Mouse (Mus musculus) C2C12 (cell line): ENCODE measurements around the gene Drg1. TPM values are rescaled to one million over a fixed set of nuclear protein-coding genes. Genes with fewer than 3 reads are reported as not detected.

ENCODE experiments used
- H3K27me3 ChIP-seq: one replicate; pipeline ENCODE4 v1.6.1; 2011; ENCODE audit not compliant: control insufficient read depth, insufficient read depth, insufficient read length
- H3K36me3 ChIP-seq: one replicate; pipeline ENCODE4 v1.6.1; 2011; ENCODE audit not compliant: control insufficient read depth, insufficient read depth
- H3K4me3 ChIP-seq: one replicate; pipeline ENCODE4 v1.5.1; 2011; ENCODE audit warnings: mild to moderate bottlenecking, control low read depth; ENCODE audit not compliant: poor library complexity, insufficient read depth, severe bottlenecking
- H3K79me2 ChIP-seq: one replicate; pipeline ENCODE4 v1.6.1; 2011; ENCODE audit not compliant: control insufficient read depth, insufficient read depth
- H3K79me3 ChIP-seq: one replicate; pipeline ENCODE4 v1.6.1; 2011; ENCODE audit warnings: low read depth, control low read depth
- H3ac ChIP-seq: one replicate; pipeline ENCODE3; 2011; ENCODE audit warnings: low read depth; ENCODE audit not compliant: control insufficient read depth, insufficient read length
- CEBPB ChIP-seq: IDR thresholded peaks from one replicate; pipeline ENCODE4 v1.6.1; 2011; ENCODE audit warnings: low read depth, mild to moderate bottlenecking, control low read depth, moderate library complexity
- CTCF ChIP-seq: IDR thresholded peaks from one replicate; pipeline ENCODE4 v1.5.1; 2011; ENCODE audit not compliant: control insufficient read depth, insufficient read depth, insufficient read length
- FOSL1 ChIP-seq: IDR thresholded peaks from one replicate; pipeline ENCODE4 v1.8.0; 2011; ENCODE audit warnings: mild to moderate bottlenecking, low read length; ENCODE audit not compliant: poor library complexity, insufficient read depth, severe bottlenecking
- MAX ChIP-seq: IDR thresholded peaks from one replicate; pipeline ENCODE4 v1.6.1; 2011; ENCODE audit warnings: mild to moderate bottlenecking, control low read depth
- MYOD1 ChIP-seq: IDR thresholded peaks from one replicate; pipeline ENCODE4 v1.6.1; 2011; ENCODE audit warnings: low read depth; ENCODE audit not compliant: control insufficient read depth, insufficient read length
- MYOG ChIP-seq: IDR thresholded peaks from one replicate; pipeline ENCODE4 v1.6.1; 2011; ENCODE audit not compliant: control insufficient read depth, insufficient read length; ENCODE audit errors: extremely low read depth
- USF1 ChIP-seq: IDR thresholded peaks from one replicate; pipeline ENCODE4 v1.6.1; 2011; ENCODE audit warnings: low read depth, mild to moderate bottlenecking, control low read depth, moderate library complexity
- polyA plus RNA-seq: library from polyadenylated mRNA; unstranded; fragments of >200 nt; fragmentation: generic; extraction: Trizol; gene quantifications from one replicate; pipeline ENCODE4 v1.2.1, GENCODE M21; 2012; ENCODE audit warnings: missing spikeins

The Drg1 gene
- polyA plus RNA-seq, 1 experiment = 136 TPM

GRCm38 (mm10) chr11:3292711-3293249 is 26.6 kb upstream of the Drg1 start:
- H3K36me3 ChIP-seq = peaks cover 58% of the 10 kb centered on the region
- H3K79me2 ChIP-seq = peaks cover 74% of the 10 kb centered on the region
- no peaks in the 10 kb centered on the region for H3K27me3 ChIP-seq
- peak overlapping the region; percentile 61 for H3ac ChIP-seq
- H3K4me3 ChIP-seq = peak overlapping the region; percentile 77
- peaks cover 56% of the 10 kb centered on the region for H3K79me3 ChIP-seq
- no peak for TF ChIP-seq MAX
- no peak for TF ChIP-seq FOSL1
- no peak for TF ChIP-seq MYOG
- TF ChIP-seq MYOD1 = no peak
- TF ChIP-seq USF1 = no peak
- TF ChIP-seq CTCF = no peak
- no peak for TF ChIP-seq CEBPB

- Histone ChIP-seq H3K79me2 (peaks cover 71% of the 10 kb centered on the region), H3K79me3 (peaks cover 55% of the 10 kb centered on the region), H3K27me3 (no peaks in the 10 kb centered on the region), H3ac (peak overlapping the region; percentile 98), H3K36me3 (peaks cover 54% of the 10 kb centered on the region), H3K4me3 (peak overlapping the region; percentile 77)
- no peak for TF ChIP-seq CEBPB
- TF ChIP-seq USF1 = peak; percentile 35
- no peak for TF ChIP-seq FOSL1
These were observed 25.8 kb upstream of the Drg1 start for GRCm38 (mm10) chr11:3292062-3292421.

- peaks cover 49% of the 10 kb centered on the region for H3K36me3 ChIP-seq
- H3ac ChIP-seq = peak overlapping the region; percentile 98
- H3K4me3 ChIP-seq = peak overlapping the region; percentile 77
- no peaks in the 10 kb centered on the region for H3K27me3 ChIP-seq
- peaks cover 65% of the 10 kb centered on the region for H3K79me2 ChIP-seq
- TF ChIP-seq MAX = no peak
- no peak for TF ChIP-seq FOSL1
- no peak for TF ChIP-seq CTCF
- TF ChIP-seq USF1 = no peak
- no peak for TF ChIP-seq MYOG
- peaks cover 50% of the 10 kb centered on the region for H3K79me3 ChIP-seq
These were observed 25.3 kb upstream of the Drg1 start for GRCm38 (mm10) chr11:3291311-3292061.

GRCm38 (mm10) chr11:3290640-3291310 is 24.6 kb upstream of the Drg1 start:
- H3K27me3 ChIP-seq = no peaks in the 10 kb centered on the region
- peaks cover 47% of the 10 kb centered on the region for H3K79me3 ChIP-seq
- H3ac ChIP-seq = peak overlapping the region; percentile 98
- no peak for TF ChIP-seq CTCF
- TF ChIP-seq FOSL1 = no peak
- no peak for TF ChIP-seq MYOD1
- peaks cover 41% of the 10 kb centered on the region for H3K36me3 ChIP-seq
- H3K4me3 ChIP-seq = peak overlapping the region; percentile 77
- H3K79me2 ChIP-seq = peaks cover 58% of the 10 kb centered on the region

GRCm38 (mm10) chr11:3289803-3290639 is 23.8 kb upstream of the Drg1 start:
- H3K36me3 ChIP-seq = peaks cover 35% of the 10 kb centered on the region
- peak overlapping the region; percentile 77 for H3K4me3 ChIP-seq
- H3K79me3 ChIP-seq = peaks cover 42% of the 10 kb centered on the region
- H3ac ChIP-seq = peak overlapping the region; percentile 98
- H3K27me3 ChIP-seq = no peaks in the 10 kb centered on the region
- H3K79me2 ChIP-seq = peaks cover 51% of the 10 kb centered on the region
- TF ChIP-seq FOSL1 (no peak), CTCF (peak; percentile 91), CEBPB (no peak), USF1 (no peak), MAX (peak; percentile 87)

- H3ac ChIP-seq = peak overlapping the region; percentile 98
- peaks cover 39% of the 10 kb centered on the region for H3K79me3 ChIP-seq
- H3K4me3 ChIP-seq = peak overlapping the region; percentile 77
- no peaks in the 10 kb centered on the region for H3K27me3 ChIP-seq
- H3K79me2 ChIP-seq = peaks cover 44% of the 10 kb centered on the region
- TF ChIP-seq MYOG (no peak), MYOD1 (no peak)
- peaks cover 29% of the 10 kb centered on the region for H3K36me3 ChIP-seq
These were observed 23.1 kb upstream of the Drg1 start for GRCm38 (mm10) chr11:3289302-3289802.
